Mouse (Mus musculus) hematopoietic multipotent progenitor cell, adult 10-12 weeks (in vitro differentiated cells): Measurements from ENCODE around the gene Hsfy2. TPM values are rescaled to one million over a fixed set of nuclear protein-coding genes. Genes with fewer than 3 reads are reported as not detected.

Experiments
- polyA plus RNA-seq: library from polyadenylated mRNA; stranded (reverse); fragments of >175 nt; gene quantifications from 2 replicates; pipeline ENCODE4 v1.2.3, GENCODE M21; 2012; ENCODE audit warnings: low replicate concordance

Gene Hsfy2
- polyA plus RNA-seq, result not detected in 2 replicates

DNA sequence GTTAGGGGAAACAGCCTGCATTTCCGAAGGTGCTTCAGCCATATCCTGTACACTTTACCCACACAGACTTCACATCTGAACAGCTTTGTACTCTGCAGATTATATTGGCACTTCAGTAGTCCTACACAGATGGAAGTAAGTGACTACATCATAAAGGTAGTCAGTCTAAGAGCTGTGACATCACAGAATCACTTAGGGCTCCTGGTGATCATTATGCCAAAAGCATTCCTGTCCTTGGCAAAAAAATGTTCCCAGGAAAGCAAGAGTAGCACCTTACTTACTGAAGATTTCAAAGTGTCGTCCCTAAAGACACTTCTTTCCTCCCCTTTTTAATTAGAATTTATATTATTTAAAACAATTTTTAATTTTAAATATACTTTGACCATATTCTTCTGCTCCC, at the start of gene Hsfy2:
Gene Hsfy2 (minus strand): TSS at position 101 of the 400 bp plus-strand sequence.

